Mouse (Mus musculus) embryonic facial prominence, embryonic 11.5 days (tissue): ENCODE measurements at regions not wholly inside any gene's neighbourhood (a gene's known extent, or its start where the extent isn't known, plus 50 kb on each side); places are given as distances from the start of the nearest gene placed in this dataset.

Experiments used
- ATAC-seq: fragments of 200-750 bp; cut with Nextera tagmentation; replicated peaks from 2 replicates; pipeline ENCODE4 v1.8.0; 2017; ENCODE audit warnings: low read depth; ENCODE audit not compliant: insufficient number of reproducible peaks, low FRiP score, low TSS enrichment
- DNase-seq: peaks from one replicate; pipeline ENCODE4 v3.0.0-alpha.2; 2015; ENCODE audit warnings: low spot score
- H3K27ac ChIP-seq: fragments of 300-500 bp; sonication (generic); replicated peaks from 2 replicates; pipeline ENCODE4 v1.5.1; 2014; ENCODE audit warnings: mild to moderate bottlenecking, low read depth, low read length, control low read depth
- H3K27me3 ChIP-seq: fragments of 300-500 bp; sonication (generic); 2 replicates; pipeline ENCODE4 v1.6.1; 2014; ENCODE audit warnings: mild to moderate bottlenecking, low read length, moderate library complexity, mixed read lengths; ENCODE audit not compliant: control insufficient read depth, insufficient read depth
- H3K36me3 ChIP-seq: fragments of 300-500 bp; sonication (generic); replicated peaks from 2 replicates; pipeline ENCODE4 v1.6.1; 2014; ENCODE audit warnings: low read depth, mild to moderate bottlenecking, low read length, moderate library complexity, mixed read lengths; ENCODE audit not compliant: control insufficient read depth, insufficient read depth
- H3K4me1 ChIP-seq: fragments of 300-500 bp; sonication (generic); 2 replicates; pipeline ENCODE4 v1.6.1; 2014; ENCODE audit warnings: low read length, mixed read lengths; ENCODE audit not compliant: control insufficient read depth, insufficient read depth
- H3K4me2 ChIP-seq: fragments of 300-500 bp; sonication (generic); 2 replicates; pipeline ENCODE4 v1.6.1; 2014; ENCODE audit warnings: low read depth, mild to moderate bottlenecking, control low read depth, low read length, moderate library complexity
- H3K4me3 ChIP-seq: fragments of 300-500 bp; sonication (generic); 2 replicates; pipeline ENCODE4 v1.5.1; 2014; ENCODE audit warnings: low read depth, low read length, control low read depth
- H3K9ac ChIP-seq: fragments of 300-500 bp; sonication (generic); replicated peaks from 2 replicates; pipeline ENCODE4 v1.6.1; 2014; ENCODE audit warnings: mild to moderate bottlenecking, control low read depth, low read length
- H3K9me3 ChIP-seq: fragments of 300-500 bp; sonication (generic); replicated peaks from 2 replicates; pipeline ENCODE4 v1.6.1; 2016; ENCODE audit warnings: mild to moderate bottlenecking, low read length, inconsistent platforms, mixed read lengths; ENCODE audit not compliant: control insufficient read depth
- WGBS: fragments of 180-500 bp; shearing (Covaris S2); extraction: QIAGEN DNeasy Blood & Tissue Kit; methylation state at CpG from one replicate; pipeline ENCODE4 v1.1.7; 2014; 5-methylcytosine and 5-hydroxymethylcytosine counted together

DNA sequence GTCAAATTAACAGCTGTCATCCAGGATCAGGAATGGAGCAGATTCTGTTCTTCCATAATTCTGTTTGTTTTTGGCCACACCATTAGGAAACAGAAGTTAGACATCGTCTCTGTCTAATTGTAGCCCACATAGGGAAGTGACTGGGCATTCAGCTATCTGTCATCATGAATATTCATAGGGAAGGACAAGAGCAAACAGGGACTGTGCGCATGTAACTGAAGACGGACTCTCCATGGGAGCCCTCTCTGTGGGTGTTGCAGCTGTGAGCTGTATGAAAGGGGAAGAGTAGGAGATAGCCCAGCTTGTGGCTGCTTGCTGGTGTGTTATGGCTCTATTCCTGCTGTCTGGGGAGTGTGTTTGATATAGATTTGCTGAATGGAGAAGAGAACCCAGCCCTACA lies 238.3 kb upstream of the Prok2 start:
- no peaks in the 10 kb centered on the region for H3K36me3 ChIP-seq
- H3K4me1 ChIP-seq: no peaks in the 10 kb centered on the region
- 72% methylated on average over 3 of the region's 3 CpGs for WGBS
- H3K9ac ChIP-seq: no peak overlapping the region
- DNase-seq (no peak), ATAC-seq (no peak)
- no peak overlapping the region for H3K27ac ChIP-seq
- H3K27me3 ChIP-seq: no peaks in the 10 kb centered on the region
- no peak overlapping the region for H3K4me2 ChIP-seq
- no peaks in the 10 kb centered on the region for H3K9me3 ChIP-seq
- no peak overlapping the region for H3K4me3 ChIP-seq

DNA sequence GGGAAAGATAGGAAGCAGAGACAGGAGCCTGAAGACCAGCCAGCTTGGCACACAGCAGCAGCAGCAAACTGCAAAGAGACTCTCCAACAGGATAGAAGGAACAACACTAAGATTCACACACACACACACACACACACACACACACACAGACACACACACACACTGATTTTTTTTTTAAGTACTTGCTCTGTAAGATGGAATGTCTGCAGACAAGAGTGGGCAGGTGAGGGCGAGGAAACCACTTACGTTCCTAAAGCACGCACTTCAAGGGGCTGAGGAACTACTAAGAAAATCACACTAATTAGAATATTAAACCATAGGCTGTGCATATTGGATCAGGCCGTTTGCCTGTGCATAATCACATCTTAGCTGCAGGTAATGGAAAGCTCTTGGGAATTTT lies 237.8 kb upstream of the Prok2 start:
- ATAC-seq: no peak
- 77% methylated on average over 4 of the region's 4 CpGs for WGBS

DNA sequence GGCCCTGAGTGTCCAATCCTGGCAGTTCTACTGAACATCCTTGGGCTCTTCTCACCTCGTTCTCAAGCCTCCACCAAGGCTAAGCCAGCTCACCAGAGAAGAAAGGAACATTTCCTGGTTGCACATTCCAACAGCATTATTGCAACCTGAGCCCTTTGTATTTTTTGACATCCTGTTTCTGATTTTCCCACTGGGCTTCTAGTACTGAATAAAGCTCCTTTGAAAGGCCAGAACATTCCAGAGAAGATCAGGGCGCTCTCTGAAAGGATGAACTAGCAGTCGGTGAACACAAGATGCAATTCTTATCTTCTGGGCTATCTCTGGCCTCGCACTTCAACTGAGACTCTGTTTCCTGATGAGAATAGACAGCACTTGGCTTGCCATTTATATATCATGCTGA lies 233.2 kb upstream of the Prok2 start:
- Histone ChIP-seq H3K4me3 (no peak overlapping the region), H3K4me2 (no peak overlapping the region), H3K4me1 (no peaks in the 10 kb centered on the region; the same call in 1 of the 2 replicates), H3K9me3 (no peaks in the 10 kb centered on the region), H3K27ac (no peak overlapping the region), H3K36me3 (no peaks in the 10 kb centered on the region), H3K27me3 (no peaks in the 10 kb centered on the region), H3K9ac (no peak overlapping the region)
- peak; percentile 43 for DNase-seq
- ATAC-seq: no peak; the same call in 1 of the 2 replicates
- 28% methylated on average over 4 of the region's 4 CpGs for WGBS

More for the DNA sequence above, 237.8 kb upstream of the Prok2 start:
- no peak for DNase-seq
- Histone ChIP-seq H3K4me3 (no peak overlapping the region), H3K9me3 (no peaks in the 10 kb centered on the region), H3K4me1 (no peaks in the 10 kb centered on the region), H3K4me2 (no peak overlapping the region), H3K36me3 (no peaks in the 10 kb centered on the region), H3K27ac (no peak overlapping the region), H3K27me3 (no peaks in the 10 kb centered on the region), H3K9ac (no peak overlapping the region)

DNA sequence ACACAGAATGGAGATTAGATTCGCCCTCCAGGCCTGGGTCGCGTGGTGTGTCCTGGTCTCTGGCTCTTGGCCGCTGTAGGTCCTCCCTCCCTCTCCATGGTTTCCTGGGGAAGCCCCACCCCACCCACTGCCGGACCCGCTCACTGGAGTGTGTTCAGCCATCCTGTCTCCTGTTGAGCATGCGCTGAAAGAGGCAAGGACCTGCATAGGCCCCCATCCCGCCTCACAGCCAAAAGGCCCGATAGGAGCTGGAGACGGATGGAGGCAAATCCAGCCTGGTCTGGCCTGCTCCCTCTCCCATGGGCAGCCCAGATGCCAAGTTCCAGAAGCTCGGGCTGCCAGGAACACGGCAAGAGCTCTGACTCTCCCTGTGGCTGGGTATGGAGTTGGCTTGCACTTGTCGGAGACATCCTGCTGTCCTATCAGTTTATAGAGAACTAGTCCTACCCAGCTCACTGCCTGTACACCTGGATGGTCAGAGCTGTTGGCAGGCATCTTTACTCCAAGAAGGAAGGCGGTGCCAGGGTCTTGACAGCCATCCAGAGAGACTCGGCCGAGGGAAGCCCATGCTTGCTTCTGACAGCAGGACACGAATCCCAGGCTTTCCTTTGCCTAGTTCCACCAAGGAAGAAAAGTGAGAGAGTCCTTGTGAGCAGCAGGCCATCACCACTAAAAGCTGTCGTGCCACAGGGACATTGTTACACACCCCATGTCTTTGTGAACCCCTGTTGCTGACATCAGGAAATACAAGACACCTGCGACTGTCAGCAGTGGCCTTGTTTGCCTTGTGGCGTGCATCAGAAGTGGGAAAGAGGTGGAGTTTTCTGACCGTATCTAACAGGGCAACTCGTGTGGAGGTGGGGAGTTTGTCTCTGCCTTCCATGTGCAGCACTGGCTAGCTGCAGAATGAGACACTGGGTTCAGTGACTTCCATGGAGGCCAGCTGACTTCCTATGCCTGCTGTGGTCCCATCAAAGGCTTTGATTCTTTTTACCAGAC lies 228.9 kb upstream of the Prok2 start:
- H3K4me1 ChIP-seq: no peaks in the 10 kb centered on the region; the same call in 1 of the 2 replicates
- no peak overlapping the region for H3K4me3 ChIP-seq
- DNase-seq (no peak), ATAC-seq (no peak)
- H3K27ac ChIP-seq: no peak overlapping the region
- no peaks in the 10 kb centered on the region for H3K27me3 ChIP-seq
- no peak overlapping the region for H3K4me2 ChIP-seq
- no peaks in the 10 kb centered on the region for H3K36me3 ChIP-seq
- H3K9me3 ChIP-seq: no peaks in the 10 kb centered on the region
- H3K9ac ChIP-seq: no peak overlapping the region
- WGBS: 75% methylated on average over 22 of the region's 22 CpGs

DNA sequence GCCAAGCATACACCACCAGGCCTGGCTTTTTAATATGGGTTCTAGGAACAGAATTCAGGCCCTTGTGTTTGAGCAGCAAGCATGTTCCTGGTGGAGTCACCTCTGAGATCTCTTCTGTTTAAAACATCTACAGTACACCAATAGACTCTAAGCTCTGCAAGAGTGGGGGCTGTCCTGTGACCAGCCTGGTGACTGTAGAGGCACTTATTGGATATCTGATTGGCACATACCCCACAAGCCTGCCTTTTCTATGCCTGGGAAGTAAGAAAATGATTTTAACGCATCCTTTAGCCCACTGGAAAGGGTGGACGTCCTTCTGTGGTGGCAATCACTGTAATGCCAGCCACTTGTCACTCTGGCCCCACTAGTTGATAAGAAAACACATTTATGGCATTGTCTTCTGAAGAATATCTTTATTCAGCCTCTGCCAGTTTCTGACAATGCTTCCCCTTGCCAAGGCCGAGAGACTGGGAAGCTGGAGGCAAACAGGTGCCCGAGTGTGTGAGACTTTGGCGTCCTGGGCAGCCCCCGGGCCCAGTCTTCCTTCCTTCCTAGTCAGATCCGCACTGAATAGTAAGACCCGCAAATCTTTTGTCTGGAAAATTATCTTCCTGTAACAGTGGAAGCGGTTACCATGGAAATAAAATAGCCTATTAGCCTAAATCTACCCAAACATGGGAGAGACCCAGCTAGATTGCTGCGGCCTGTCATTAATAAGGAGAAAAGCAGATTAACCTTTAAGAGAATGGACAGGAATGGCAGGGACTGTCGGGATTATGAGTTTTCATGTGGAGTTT lies 228.0 kb upstream of the Prok2 start:
- no peak for ATAC-seq
- H3K4me1 ChIP-seq: no peaks in the 10 kb centered on the region; the same call in 1 of the 2 replicates
- WGBS: 72% methylated on average over 11 of the region's 11 CpGs
- no peaks in the 10 kb centered on the region for H3K9me3 ChIP-seq
- H3K9ac ChIP-seq: no peak overlapping the region
- H3K27ac ChIP-seq: no peak overlapping the region
- no peaks in the 10 kb centered on the region for H3K36me3 ChIP-seq
- no peak overlapping the region for H3K4me2 ChIP-seq
- H3K4me3 ChIP-seq: no peak overlapping the region
- no peaks in the 10 kb centered on the region for H3K27me3 ChIP-seq
- DNase-seq: no peak

DNA sequence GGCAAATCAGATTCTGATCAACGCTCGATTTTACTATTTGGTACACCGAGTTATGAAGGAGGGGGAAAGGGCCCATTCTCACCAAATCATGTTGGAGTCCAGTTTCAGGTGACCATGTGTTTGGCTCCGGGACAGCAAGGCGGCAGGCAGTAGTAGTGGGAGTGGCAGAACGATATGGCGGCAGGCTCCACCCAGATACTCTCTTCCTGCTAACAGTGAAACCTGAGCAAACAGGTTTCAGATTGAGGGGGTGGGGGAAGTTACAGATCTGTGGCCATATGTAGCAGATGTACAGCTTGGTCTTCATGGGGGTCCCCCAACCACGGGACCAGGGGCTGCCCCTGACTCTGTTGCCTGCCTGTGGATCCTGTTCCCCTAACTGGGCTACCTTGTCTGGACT lies 224.6 kb upstream of the Prok2 start:
- WGBS: 90% methylated on average over 8 of the region's 8 CpGs
- H3K4me1 ChIP-seq: no peaks in the 10 kb centered on the region; the same call in 1 of the 2 replicates

DNA sequence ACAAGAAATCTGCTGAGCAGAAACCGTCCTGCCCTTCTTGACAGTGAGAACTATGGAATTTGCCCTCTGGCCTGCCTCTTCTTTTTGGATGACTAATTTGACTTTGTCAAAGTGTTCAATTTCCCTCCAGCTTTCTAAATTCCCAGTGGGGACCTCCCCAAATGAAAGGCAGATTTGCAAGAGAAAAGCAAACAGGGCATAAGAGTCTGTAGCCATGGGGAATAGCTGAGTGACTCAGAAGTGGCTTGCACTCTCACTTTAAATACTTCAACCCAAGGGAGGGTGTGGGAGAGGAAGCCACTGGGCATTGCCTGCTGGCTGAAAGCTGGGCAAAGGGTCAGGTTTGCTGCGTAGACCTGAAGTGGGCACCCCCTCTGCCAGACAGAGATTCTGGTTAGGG lies 220.7 kb upstream of the Prok2 start:
- 37% methylated on average over 2 of the region's 2 CpGs for WGBS
- ATAC-seq (no peak), DNase-seq (peak; percentile 28)
- H3K4me3 ChIP-seq: no peak overlapping the region
- no peaks in the 10 kb centered on the region for H3K9me3 ChIP-seq
- no peak overlapping the region for H3K4me2 ChIP-seq
- H3K27me3 ChIP-seq: no peaks in the 10 kb centered on the region
- no peaks in the 10 kb centered on the region for H3K36me3 ChIP-seq
- no peaks in the 10 kb centered on the region for H3K4me1 ChIP-seq
- no peak overlapping the region for H3K9ac ChIP-seq
- no peak overlapping the region for H3K27ac ChIP-seq

More for the DNA sequence above, 224.6 kb upstream of the Prok2 start:
- no peak overlapping the region for H3K4me3 ChIP-seq
- H3K4me2 ChIP-seq: no peak overlapping the region
- no peaks in the 10 kb centered on the region for H3K9me3 ChIP-seq
- H3K36me3 ChIP-seq: no peaks in the 10 kb centered on the region
- H3K27ac ChIP-seq: no peak overlapping the region
- no peak for ATAC-seq
- DNase-seq: no peak
- no peak overlapping the region for H3K9ac ChIP-seq
- H3K27me3 ChIP-seq: no peaks in the 10 kb centered on the region

DNA sequence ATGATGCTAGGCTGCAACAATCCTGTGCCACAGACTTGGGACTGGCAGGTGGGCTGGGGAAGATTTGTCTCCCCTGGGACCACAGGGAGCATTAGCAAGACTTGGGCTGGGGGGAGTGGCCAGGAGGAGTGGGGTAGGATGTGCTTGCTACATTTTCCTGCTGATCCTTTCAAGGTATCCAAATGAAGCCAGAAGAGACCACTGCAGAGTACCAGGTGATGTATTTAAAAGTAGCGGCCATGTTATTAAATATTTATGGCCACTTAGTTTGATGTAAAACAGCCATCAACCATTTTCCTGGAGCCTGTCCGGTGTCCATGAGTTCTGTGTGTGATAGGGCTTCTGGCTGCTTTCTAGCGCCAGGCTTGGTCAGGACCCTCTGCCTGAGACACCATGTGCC lies 220.3 kb upstream of the Prok2 start:
- WGBS: 60% methylated on average over 3 of the region's 3 CpGs

More for the DNA sequence above, 220.3 kb upstream of the Prok2 start:
- Histone ChIP-seq H3K9me3 (no peaks in the 10 kb centered on the region), H3K27me3 (no peaks in the 10 kb centered on the region), H3K4me3 (no peak overlapping the region), H3K9ac (no peak overlapping the region), H3K36me3 (no peaks in the 10 kb centered on the region), H3K4me2 (no peak overlapping the region), H3K27ac (no peak overlapping the region), H3K4me1 (no peaks in the 10 kb centered on the region)
- DNase-seq (no peak), ATAC-seq (no peak)
